Mouse (Mus musculus) erythroblast, embryonic 14.5 days (primary cell): ENCODE data around the gene Gpr35.

ENCODE experiments used
- GATA1 ChIP-seq: IDR thresholded peaks from 2 replicates; pipeline ENCODE4 v1.6.1; 2012; ENCODE audit warnings: low read length, inconsistent platforms, mixed read lengths
- TAL1 ChIP-seq: IDR thresholded peaks from 3 replicates; pipeline ENCODE4 v1.6.1; 2012; ENCODE audit warnings: low read length, inconsistent platforms, mixed read lengths

DNA sequence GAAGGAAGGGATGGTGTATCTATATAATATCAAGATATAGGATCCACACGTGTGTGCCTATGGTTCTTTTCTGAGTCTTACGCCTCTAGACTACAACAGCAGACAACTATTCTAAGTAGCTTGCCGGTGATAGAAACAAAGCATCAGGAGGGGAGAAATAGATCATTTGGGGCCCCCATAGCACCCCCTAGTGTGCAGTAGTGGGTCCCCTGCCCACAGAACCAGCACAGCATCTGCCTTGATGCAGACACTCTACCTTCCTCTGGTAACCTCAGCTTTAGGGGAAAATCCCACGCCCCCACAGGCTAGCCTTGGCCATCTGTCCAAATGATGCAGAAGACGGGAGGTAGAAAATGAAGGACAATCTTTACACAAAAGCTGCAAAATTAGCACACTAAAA lies 34.3 kb downstream of the Gpr35 start:
- TF ChIP-seq TAL1 (no peak), GATA1 (no peak)
